In genomic region chr13:80273976-80274375, GRCm38 (mm10) we compare ENCODE assay signal across 26 mouse cellular contexts.
A peak's percentile ranks its signal among the peaks of the same experiment; 100 is the strongest.
DNase-seq lines count a peak whose midpoint lies in the region; ATAC-seq and TF ChIP-seq lines count a peak whose summit lies in the region.
"Had no signal": no experiment of that assay in that cellular context is flagged by ENCODE, and none has a peak within 500 bp of the region (broad histone marks: within the 10 kb centered on the region; RNA-seq: fewer than 3 reads in every experiment).

No protein-coding gene starts in this region.

- H3K27me3 ChIP-seq in hindbrain, postnatal 0 days (ENCODE audit: insufficient read depth, low read length) = no peaks in the 10 kb centered on the region
- no peaks in the 10 kb centered on the region for H3K27me3 ChIP-seq in hindbrain, embryonic 12.5 days
- H3K27me3 ChIP-seq in midbrain, postnatal 0 days (ENCODE audit: insufficient read depth, low read length) = no peaks in the 10 kb centered on the region
- no peaks in the 10 kb centered on the region for H3K27me3 ChIP-seq in midbrain, embryonic 14.5 days (ENCODE audit: control insufficient read depth, insufficient read depth, low read length)
- H3K27me3 ChIP-seq: CH12.LX; forebrain, embryonic 15.5 days; heart, embryonic 12.5 days; heart, embryonic 15.5 days had no signal

- H3K9me3 ChIP-seq in hindbrain, postnatal 0 days (ENCODE audit: low read length) = no peaks in the 10 kb centered on the region
- H3K9me3 ChIP-seq in hindbrain, embryonic 12.5 days (replicated peaks) = no peaks in the 10 kb centered on the region
- H3K9me3 ChIP-seq in midbrain, postnatal 0 days (ENCODE audit: low read length) = no peaks in the 10 kb centered on the region
- no peaks in the 10 kb centered on the region for H3K9me3 ChIP-seq in midbrain, embryonic 14.5 days (ENCODE audit: control insufficient read depth, low read length)
- H3K9me3 ChIP-seq: forebrain, embryonic 15.5 days; G1E; heart, embryonic 12.5 days; heart, embryonic 15.5 days; hindbrain, embryonic 10.5 days had no signal

- H3K36me3 ChIP-seq in hindbrain, postnatal 0 days (ENCODE audit: insufficient read depth, low read length) = no peaks in the 10 kb centered on the region
- H3K36me3 ChIP-seq in hindbrain, embryonic 12.5 days = no peaks in the 10 kb centered on the region
- no peaks in the 10 kb centered on the region for H3K36me3 ChIP-seq in midbrain, postnatal 0 days (ENCODE audit: insufficient read depth, low read length)
- H3K36me3 ChIP-seq in midbrain, embryonic 14.5 days (ENCODE audit: control insufficient read depth, insufficient read depth, low read length) = no peaks in the 10 kb centered on the region
- H3K36me3 ChIP-seq: forebrain, embryonic 15.5 days; G1E; heart, embryonic 12.5 days; heart, embryonic 15.5 days; hindbrain, embryonic 10.5 days had no signal

- H3K4me2 ChIP-seq in hindbrain, postnatal 0 days (ENCODE audit: low read depth, low read length) = no peak overlapping the region
- no peak overlapping the region for H3K4me2 ChIP-seq in hindbrain, embryonic 12.5 days (replicated peaks)
- no peak overlapping the region for H3K4me2 ChIP-seq in midbrain, postnatal 0 days (ENCODE audit: low read depth, low read length, poor library complexity, severe bottlenecking)
- no peak overlapping the region for H3K4me2 ChIP-seq in midbrain, embryonic 14.5 days (ENCODE audit: low read length)
- H3K4me2 ChIP-seq: forebrain, embryonic 15.5 days; heart, embryonic 12.5 days; heart, embryonic 15.5 days had no signal

- no peak for ATAC-seq in cerebellum, adult (ENCODE audit: insufficient number of reproducible peaks, low FRiP score, low TSS enrichment)
- peak; percentile 59; the same call in 1 of the 2 replicates for ATAC-seq in hindbrain, postnatal 0 days
- ATAC-seq in hindbrain, embryonic 12.5 days (ENCODE audit: low FRiP score) = no peak
- ATAC-seq in midbrain, postnatal 0 days (ENCODE audit: low FRiP score) = no peak; the same call in 1 of the 2 replicates
- no peak for ATAC-seq in midbrain, embryonic 14.5 days (ENCODE audit: low FRiP score, low TSS enrichment)
- ATAC-seq: forebrain, embryonic 15.5 days; hindbrain, embryonic 16.5 days; inflammation-experienced regulatory T-cells, adult 6 months; intestine, postnatal 0 days had no signal

- peak; percentile 32 to 52 for DNase-seq in cerebellum, postnatal 14 days
- peak; percentile 69 for DNase-seq in hindbrain, postnatal 0 days (ENCODE audit: low spot score)
- peak; percentile 69 for DNase-seq in midbrain, postnatal 0 days (ENCODE audit: low spot score)
- DNase-seq in midbrain, embryonic 14.5 days = no peak
- peak; percentile 40 for DNase-seq in retina, postnatal 1 day
- DNase-seq in neural tube, embryonic 10.5 days (ENCODE audit: extremely low spot score, low spot score) = no peak
- DNase-seq: adrenal gland, adult 2 months; adrenal gland, postnatal 14 days; B cell, adult 2 months; cerebellum, adult 2 months; cerebellum, adult 9-11 months; gastrocnemius, postnatal 25 days; heart, adult 18-20 months; heart, postnatal 10 days; heart, postnatal 36 days had no signal

- 64% methylated on average over 1 of the region's 1 CpGs for WGBS in hindbrain, postnatal 0 days
- WGBS in hindbrain, embryonic 12.5 days = 81% methylated on average over 1 of the region's 1 CpGs
- WGBS in midbrain, postnatal 0 days = 33% methylated on average over 1 of the region's 1 CpGs
- 35% methylated on average over 1 of the region's 1 CpGs for WGBS in midbrain, embryonic 14.5 days

- no peak overlapping the region for H3K27ac ChIP-seq in hindbrain, postnatal 0 days
- H3K27ac ChIP-seq in hindbrain, embryonic 12.5 days = no peak overlapping the region
- no peak overlapping the region for H3K27ac ChIP-seq in midbrain, postnatal 0 days (ENCODE audit: low read depth, low read length)
- no peak overlapping the region for H3K27ac ChIP-seq in midbrain, embryonic 14.5 days (replicated peaks; ENCODE audit: low read depth, low read length)
- H3K27ac ChIP-seq: forebrain, embryonic 15.5 days; heart, embryonic 15.5 days; hindbrain, embryonic 10.5 days had no signal

- no peak for TF ChIP-seq CTCF in hindbrain, postnatal 0 days (IDR thresholded peaks at IDR 0.05; ENCODE audit: low read depth)
- TF ChIP-seq CTCF in midbrain, postnatal 0 days (IDR thresholded peaks at IDR 0.05) = no peak

- no peak overlapping the region for H3K9ac ChIP-seq in hindbrain, postnatal 0 days (replicated peaks; ENCODE audit: low read length)
- no peak overlapping the region for H3K9ac ChIP-seq in hindbrain, embryonic 12.5 days
- no peak overlapping the region for H3K9ac ChIP-seq in midbrain, postnatal 0 days (replicated peaks; ENCODE audit: low read length, poor library complexity, severe bottlenecking)
- no peak overlapping the region for H3K9ac ChIP-seq in midbrain, embryonic 14.5 days (replicated peaks; ENCODE audit: low read length)
- H3K9ac ChIP-seq: forebrain, embryonic 15.5 days; heart, embryonic 12.5 days; heart, embryonic 15.5 days had no signal

- no peaks in the 10 kb centered on the region for H3K4me1 ChIP-seq in hindbrain, postnatal 0 days (ENCODE audit: insufficient read depth, low read length)
- H3K4me1 ChIP-seq in hindbrain, embryonic 12.5 days = no peaks in the 10 kb centered on the region
- H3K4me1 ChIP-seq in midbrain, postnatal 0 days (ENCODE audit: insufficient read depth, low read length) = no peaks in the 10 kb centered on the region
- H3K4me1 ChIP-seq in midbrain, embryonic 14.5 days (ENCODE audit: control insufficient read depth, insufficient read depth, low read length) = no peaks in the 10 kb centered on the region
- H3K4me1 ChIP-seq: forebrain, embryonic 15.5 days; heart, embryonic 12.5 days; heart, embryonic 15.5 days; hindbrain, embryonic 10.5 days had no signal

- H3K4me3 ChIP-seq in hindbrain, postnatal 0 days (ENCODE audit: low read length) = no peak overlapping the region
- no peak overlapping the region for H3K4me3 ChIP-seq in hindbrain, embryonic 12.5 days
- no peak overlapping the region for H3K4me3 ChIP-seq in midbrain, postnatal 0 days (ENCODE audit: low read depth, low read length)
- no peak overlapping the region for H3K4me3 ChIP-seq in midbrain, embryonic 14.5 days (replicated peaks; ENCODE audit: low read depth, low read length)
- H3K4me3 ChIP-seq: forebrain, embryonic 15.5 days; heart, embryonic 12.5 days; heart, embryonic 15.5 days; hindbrain, embryonic 10.5 days had no signal

Comparison
In these comparisons a context has a peak if more than half of its experiments do, and no peak if none do; other contexts are left out.
1. DNase-seq: peak in cerebellum, postnatal 14 days (2 of 2), hindbrain, postnatal 0 days (single experiment), midbrain, postnatal 0 days (single experiment) and retina, postnatal 1 day (single experiment); none in midbrain, embryonic 14.5 days (single experiment) and neural tube, embryonic 10.5 days (single experiment).